Mouse (Mus musculus): ENCODE results near the gene Bfsp2. TPM values are rescaled to one million over a fixed set of nuclear protein-coding genes. Genes with fewer than 3 reads are reported as not detected.
A peak's percentile ranks its signal among the peaks of the same experiment; 100 is the strongest.

Bfsp2 gene
- polyA plus RNA-seq, 1 experiment from 2014 or later: 1.3 TPM

- no peaks in the 10 kb centered on the region for H3K27me3 ChIP-seq (replicated peaks; ENCODE audit: low read depth, poor library complexity, severe bottlenecking)
- peaks cover 38% of the 10 kb centered on the region for H3K4me1 ChIP-seq
- no peak for DNase-seq (ENCODE audit: low spot score)
- H3K36me3 ChIP-seq (replicated peaks): no peaks in the 10 kb centered on the region
- WGBS: 66% methylated on average over 10 of the region's 10 CpGs
- H3K27ac ChIP-seq (replicated peaks): peak overlapping the region; percentile 54
- no peaks in the 10 kb centered on the region for H3K9me3 ChIP-seq
- H3K4me3 ChIP-seq: no peak overlapping the region
Observed at GRCm38 (mm10) chr9:103387011-103387653, 93.1 kb downstream of the Bfsp2 start.

DNA sequence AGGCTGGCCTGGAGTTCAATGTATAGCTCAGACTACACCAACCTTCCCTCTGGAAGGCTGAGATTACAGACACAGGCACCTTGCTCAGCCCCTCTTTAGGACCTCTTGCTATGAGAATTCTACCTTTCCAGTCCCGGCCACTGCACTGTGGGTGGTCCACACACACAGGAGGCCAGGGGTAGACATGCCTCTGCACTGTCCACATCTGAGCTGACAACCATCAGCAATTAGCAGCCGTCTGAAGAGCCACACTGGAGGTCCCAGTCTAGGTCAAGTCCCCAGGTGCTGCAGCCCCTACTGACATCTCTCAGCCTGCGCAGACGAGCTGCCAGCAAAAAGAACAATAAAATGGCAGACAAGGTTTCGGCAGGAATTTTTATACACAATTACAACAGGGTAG lies 93.6 kb downstream of the Bfsp2 start:
- Histone ChIP-seq H3K4me3 (no peak overlapping the region), H3K27me3 (replicated peaks; ENCODE audit: low read depth, poor library complexity, severe bottlenecking) (no peaks in the 10 kb centered on the region), H3K27ac (replicated peaks) (peak overlapping the region; percentile 54), H3K9me3 (no peaks in the 10 kb centered on the region), H3K36me3 (replicated peaks) (no peaks in the 10 kb centered on the region), H3K4me1 (peaks cover 38% of the 10 kb centered on the region)
- WGBS: 37% methylated on average over 5 of the region's 5 CpGs
- DNase-seq (ENCODE audit: low spot score): peak; percentile 61

DNA sequence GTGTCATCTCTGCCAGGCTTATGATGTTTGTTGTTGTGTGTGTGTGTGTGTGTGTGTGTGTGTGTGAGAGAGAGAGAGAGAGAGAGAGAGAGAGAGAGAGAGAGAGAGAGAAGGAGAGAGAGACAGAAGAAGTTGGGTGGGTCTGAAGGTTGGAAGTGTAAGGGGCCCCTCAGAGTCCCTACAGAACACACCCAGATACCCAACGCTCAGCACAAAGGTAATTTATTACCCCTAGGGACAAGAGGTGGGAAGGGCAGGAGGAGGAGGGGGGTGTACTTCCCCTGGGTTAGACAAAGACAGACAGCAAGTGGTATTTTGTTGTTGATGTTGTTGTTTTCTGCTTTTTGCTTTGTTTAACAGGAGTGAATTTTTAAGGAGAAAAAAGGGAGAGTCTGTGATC lies 94.6 kb downstream of the Bfsp2 start:
- peaks cover 38% of the 10 kb centered on the region for H3K4me1 ChIP-seq
- peak overlapping the region; percentile 2; the same call in 1 of the 2 replicates for H3K27ac ChIP-seq (replicated peaks)
- DNase-seq (ENCODE audit: low spot score): no peak
- H3K4me3 ChIP-seq: no peak overlapping the region
- H3K36me3 ChIP-seq (replicated peaks): no peaks in the 10 kb centered on the region
- 34% methylated on average over 1 of the region's 1 CpGs for WGBS
- H3K27me3 ChIP-seq (replicated peaks; ENCODE audit: low read depth, poor library complexity, severe bottlenecking): no peaks in the 10 kb centered on the region
- H3K9me3 ChIP-seq: no peaks in the 10 kb centered on the region

DNA sequence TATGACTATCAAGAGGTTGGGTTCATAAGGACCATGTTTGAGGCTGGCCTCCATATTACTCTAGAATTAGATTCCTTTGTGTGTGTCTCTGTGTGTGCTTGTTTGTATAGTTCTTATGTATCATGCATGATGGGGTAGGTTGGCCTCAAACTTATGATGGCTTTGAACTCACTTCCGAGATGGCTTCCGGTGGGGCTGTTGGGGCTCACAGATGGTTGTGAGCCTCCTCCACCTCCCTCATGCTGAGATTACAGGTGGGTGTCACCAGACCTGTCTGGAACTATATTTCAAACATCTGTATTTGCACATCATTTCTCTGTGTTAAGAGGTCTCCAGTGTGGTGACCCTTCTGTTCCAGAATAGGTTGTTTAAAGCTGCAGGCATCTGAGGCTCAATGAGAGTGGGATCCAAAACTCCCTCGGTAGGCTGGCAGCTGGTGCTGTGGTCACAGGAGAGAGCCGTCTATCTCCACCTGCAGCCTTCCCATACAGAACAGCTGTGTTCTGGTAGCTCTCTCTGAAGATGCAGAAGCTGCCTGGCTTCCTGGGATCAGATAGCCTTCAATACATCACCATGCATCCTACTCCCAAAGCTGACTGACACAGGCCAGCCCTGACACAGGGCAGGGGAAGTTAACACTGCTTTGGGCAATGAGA lies 96.0 kb downstream of the Bfsp2 start:
- H3K4me1 ChIP-seq: peaks cover 38% of the 10 kb centered on the region
- H3K4me3 ChIP-seq: no peak overlapping the region
- H3K36me3 ChIP-seq (replicated peaks): no peaks in the 10 kb centered on the region
- no peaks in the 10 kb centered on the region for H3K9me3 ChIP-seq
- DNase-seq (ENCODE audit: low spot score): no peak
- no peaks in the 10 kb centered on the region for H3K27me3 ChIP-seq (replicated peaks; ENCODE audit: low read depth, poor library complexity, severe bottlenecking)
- 86% methylated on average over 4 of the region's 4 CpGs for WGBS
- no peak overlapping the region for H3K27ac ChIP-seq (replicated peaks)

DNA sequence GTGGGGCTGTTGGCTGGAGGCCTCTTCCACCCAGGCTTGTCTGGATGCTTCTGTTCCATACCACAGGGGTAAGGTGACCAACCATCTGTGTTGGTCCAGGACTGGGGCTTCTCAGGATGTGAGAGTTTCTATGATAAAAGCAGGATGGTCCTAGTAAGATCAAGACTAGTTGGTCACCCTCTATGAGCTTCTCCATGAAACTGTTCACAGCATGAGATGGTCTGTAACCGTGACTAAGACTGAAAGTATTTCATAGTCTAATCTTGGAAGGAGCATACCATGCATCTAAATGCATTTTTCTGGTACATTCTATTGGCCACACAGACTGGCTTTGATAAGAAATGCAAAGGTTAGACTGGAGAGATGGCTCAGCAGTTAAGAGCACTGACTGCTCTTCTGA lies 96.6 kb downstream of the Bfsp2 start:
- Histone ChIP-seq H3K4me1 (peaks cover 38% of the 10 kb centered on the region), H3K27ac (replicated peaks) (no peak overlapping the region), H3K9me3 (no peaks in the 10 kb centered on the region), H3K27me3 (replicated peaks; ENCODE audit: low read depth, poor library complexity, severe bottlenecking) (no peaks in the 10 kb centered on the region), H3K4me3 (no peak overlapping the region), H3K36me3 (replicated peaks) (no peaks in the 10 kb centered on the region)
- DNase-seq (ENCODE audit: low spot score): no peak
- WGBS: 97% methylated on average over 1 of the region's 1 CpGs

- no peak for DNase-seq (ENCODE audit: low spot score)
- H3K4me1 ChIP-seq: peaks cover 38% of the 10 kb centered on the region
- 61% methylated on average over 6 of the region's 6 CpGs for WGBS
- H3K27ac ChIP-seq (replicated peaks): 0 out of 2 replicates have a peak overlapping the region, but pooled peaks have one; percentile 40
- H3K36me3 ChIP-seq (replicated peaks): no peaks in the 10 kb centered on the region
- H3K4me3 ChIP-seq: no peak overlapping the region
- no peaks in the 10 kb centered on the region for H3K9me3 ChIP-seq
- no peaks in the 10 kb centered on the region for H3K27me3 ChIP-seq (replicated peaks; ENCODE audit: low read depth, poor library complexity, severe bottlenecking)
Observed at GRCm38 (mm10) chr9:103382989-103383388, 97.2 kb downstream of the Bfsp2 start.

GRCm38 (mm10) chr9:103380566-103380965 lies 99.7 kb downstream of the Bfsp2 start:
- Histone ChIP-seq H3K4me1 (peaks cover 21% of the 10 kb centered on the region), H3K27me3 (replicated peaks; ENCODE audit: low read depth, poor library complexity, severe bottlenecking) (no peaks in the 10 kb centered on the region), H3K9me3 (no peaks in the 10 kb centered on the region), H3K36me3 (replicated peaks) (no peaks in the 10 kb centered on the region), H3K27ac (replicated peaks) (no peak overlapping the region), H3K4me3 (no peak overlapping the region)
- DNase-seq (ENCODE audit: low spot score): no peak
- 85% methylated on average over 4 of the region's 4 CpGs for WGBS

DNA sequence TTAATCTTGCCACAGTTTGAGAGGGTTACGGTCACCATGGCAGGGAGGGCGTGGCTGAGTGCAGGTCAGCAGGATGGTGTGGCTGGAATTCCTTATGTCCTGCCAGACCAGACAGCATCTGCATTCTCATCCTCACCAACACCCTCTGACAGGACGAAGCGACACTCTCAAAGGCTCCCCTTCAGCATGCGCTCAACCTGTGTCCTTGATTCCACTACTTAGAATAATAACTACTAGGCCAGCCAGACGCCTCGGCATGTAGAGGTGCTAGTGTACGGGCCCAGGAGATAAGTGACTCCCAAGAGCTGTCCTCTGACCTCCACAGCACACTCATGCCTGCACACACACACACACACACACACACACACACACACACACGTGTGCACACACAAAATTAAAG lies 101.0 kb downstream of the Bfsp2 start:
- no peak for DNase-seq (ENCODE audit: low spot score)
- no peak overlapping the region for H3K4me3 ChIP-seq
- no peaks in the 10 kb centered on the region for H3K27me3 ChIP-seq (replicated peaks; ENCODE audit: low read depth, poor library complexity, severe bottlenecking)
- H3K4me1 ChIP-seq: peaks cover 18% of the 10 kb centered on the region
- no peaks in the 10 kb centered on the region for H3K36me3 ChIP-seq (replicated peaks)
- no peaks in the 10 kb centered on the region for H3K9me3 ChIP-seq
- no peak overlapping the region for H3K27ac ChIP-seq (replicated peaks)
- WGBS: 70% methylated on average over 9 of the region's 9 CpGs

DNA sequence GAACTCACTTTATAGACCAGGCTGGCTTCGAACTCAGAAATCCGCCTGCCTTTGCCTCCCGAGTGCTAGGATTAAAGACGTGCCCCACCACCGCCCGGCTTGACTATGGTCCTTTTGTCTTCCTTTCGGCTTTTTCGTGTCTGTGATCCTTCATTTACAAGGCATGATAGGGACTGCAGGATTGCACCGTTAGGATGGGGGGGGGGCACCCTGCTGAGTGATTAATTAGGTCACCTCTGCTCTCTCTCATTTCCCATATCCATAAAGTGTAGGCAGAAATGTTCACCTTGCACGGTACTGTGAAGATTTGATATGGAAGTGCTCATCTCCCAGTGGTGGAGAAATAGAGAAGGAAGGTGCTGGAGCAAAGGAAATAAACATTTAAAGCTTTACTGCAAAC lies 101.5 kb downstream of the Bfsp2 start:
- H3K27ac ChIP-seq (replicated peaks): no peak overlapping the region
- no peaks in the 10 kb centered on the region for H3K36me3 ChIP-seq (replicated peaks)
- DNase-seq (ENCODE audit: low spot score): no peak
- peaks cover 18% of the 10 kb centered on the region for H3K4me1 ChIP-seq
- H3K4me3 ChIP-seq: no peak overlapping the region
- no peaks in the 10 kb centered on the region for H3K9me3 ChIP-seq
- H3K27me3 ChIP-seq (replicated peaks; ENCODE audit: low read depth, poor library complexity, severe bottlenecking): no peaks in the 10 kb centered on the region
- 68% methylated on average over 10 of the region's 10 CpGs for WGBS

GRCm38 (mm10) chr9:103376346-103377320 lies 103.6 kb downstream of the Bfsp2 start:
- 71% methylated on average over 7 of the region's 7 CpGs for WGBS
- H3K36me3 ChIP-seq (replicated peaks): no peaks in the 10 kb centered on the region
- no peaks in the 10 kb centered on the region for H3K9me3 ChIP-seq
- no peaks in the 10 kb centered on the region for H3K27me3 ChIP-seq (replicated peaks; ENCODE audit: low read depth, poor library complexity, severe bottlenecking)
- H3K4me1 ChIP-seq: peaks cover 12% of the 10 kb centered on the region; the same call in 1 of the 2 replicates
- DNase-seq (ENCODE audit: low spot score): no peak
- no peak overlapping the region for H3K4me3 ChIP-seq
- H3K27ac ChIP-seq (replicated peaks): peak overlapping the region; percentile 24; the same call in 1 of the 2 replicates
